Mouse (Mus musculus) kidney, postnatal 4 days (tissue): ENCODE measurements around the gene Mob1b.

ENCODE experiments used
- DNase-seq, 2 experiments: peaks; one replicate each; pipeline ENCODE4 v3.0.0; 2021; ENCODE audit warnings: mixed read lengths in 2 of 2

Mob1b gene

GRCm38 (mm10) chr5:88785059-88785458, 64.4 kb downstream of the Mob1b start:
- DNase-seq, result no peak

- DNase-seq, result no peak
These were observed 70.0 kb downstream of the Mob1b start for GRCm38 (mm10) chr5:88790675-88791074.

GRCm38 (mm10) chr5:88791256-88792245, 70.9 kb downstream of the Mob1b start:
- peak; percentile 71 to 74 for DNase-seq

DNA sequence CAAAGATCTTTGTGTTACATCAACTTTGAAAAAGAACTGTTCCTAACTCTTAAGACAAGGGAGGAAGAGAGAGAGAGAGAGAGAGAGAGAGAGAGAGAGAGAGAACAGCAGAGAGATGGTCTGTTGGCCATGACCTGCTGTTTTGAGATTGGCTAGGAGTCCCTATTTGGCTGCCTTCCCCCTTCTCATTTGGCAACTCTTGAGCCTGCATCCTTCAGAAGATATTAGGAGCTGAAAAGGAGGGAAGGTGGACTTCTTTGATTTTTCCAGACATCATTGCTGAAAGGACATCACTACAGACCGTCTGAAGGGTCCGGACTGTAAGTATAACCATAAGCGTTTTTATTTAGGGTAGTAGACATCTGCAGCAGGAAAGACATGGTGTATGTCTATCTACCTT, 73.0 kb downstream of the Mob1b start:
- no peak for DNase-seq

GRCm38 (mm10) chr5:88795910-88796584, 75.4 kb downstream of the Mob1b start:
- DNase-seq, result peak in 1 of 2 experiments; percentile 17

GRCm38 (mm10) chr5:88796588-88796987, 75.9 kb downstream of the Mob1b start:
- DNase-seq, result peak; percentile 29 to 47

GRCm38 (mm10) chr5:88797121-88797520, 76.5 kb downstream of the Mob1b start:
- peak; percentile 9 to 43 for DNase-seq

DNA sequence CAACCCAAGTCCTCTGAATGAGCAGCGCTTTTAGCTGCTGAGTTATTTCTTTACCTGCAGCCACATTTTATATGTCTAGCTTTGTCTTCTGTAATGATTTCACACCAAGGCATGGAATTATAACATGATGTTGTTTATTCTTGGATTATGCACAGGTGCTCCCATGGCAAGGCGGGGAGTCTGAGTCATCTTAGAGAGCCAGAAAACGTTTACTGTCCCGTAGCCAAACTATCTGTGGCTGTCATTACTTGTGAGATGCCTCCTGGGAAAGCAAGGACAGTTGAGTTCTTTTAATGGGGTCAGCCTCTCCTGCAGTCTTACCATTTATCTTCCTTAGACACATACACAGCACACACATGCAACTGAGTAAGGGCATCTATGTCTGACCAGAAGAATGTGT, 85.0 kb downstream of the Mob1b start:
- DNase-seq, result no peak

GRCm38 (mm10) chr5:88806278-88806677, 85.6 kb downstream of the Mob1b start:
- no peak for DNase-seq

DNA sequence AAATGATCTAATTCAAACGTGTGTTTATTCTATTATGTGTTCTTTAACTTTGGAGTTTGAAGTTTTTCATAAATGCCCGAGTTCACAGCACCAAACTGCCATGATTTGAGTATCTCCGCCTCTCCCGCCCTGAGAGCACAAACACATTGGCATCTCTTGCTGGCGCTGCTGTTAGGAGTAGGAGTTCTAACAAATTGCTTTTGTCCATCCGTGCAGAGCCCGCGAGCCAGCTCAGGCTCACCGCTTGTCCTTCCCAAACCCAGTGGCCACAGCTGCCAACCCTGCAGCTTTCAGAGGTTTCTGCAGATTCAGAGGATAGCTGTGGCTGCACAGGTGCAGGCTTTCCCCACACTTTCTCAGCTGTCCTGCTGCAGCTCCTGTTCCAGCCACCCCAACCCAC, 86.7 kb downstream of the Mob1b start:
- peak in 1 of 2 experiments; percentile 6 for DNase-seq

DNA sequence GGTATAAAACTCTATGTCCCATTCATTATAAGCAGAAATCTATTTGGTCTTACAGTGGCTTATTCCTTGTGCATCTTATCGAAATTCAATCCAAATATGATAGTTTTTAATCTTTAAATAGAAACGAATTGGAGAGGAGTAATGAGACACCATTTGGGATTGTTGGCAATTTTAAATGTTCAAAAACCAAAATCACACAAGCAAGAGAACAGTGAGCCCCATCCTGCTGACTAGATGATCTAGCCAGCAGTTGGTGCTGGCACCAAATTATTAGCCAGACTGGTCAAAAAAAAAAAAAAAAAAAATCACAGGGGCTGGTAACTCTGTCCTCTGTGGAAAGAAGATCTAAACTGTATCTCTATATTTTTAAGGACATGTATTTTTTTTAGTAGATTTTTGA, 92.5 kb downstream of the Mob1b start:
- DNase-seq, result no peak
